Mouse (Mus musculus) embryonic fibroblast, embryonic 13.5 days (primary cell): ENCODE results near the gene Tecr. TPM values are rescaled to one million over a fixed set of nuclear protein-coding genes. Genes with fewer than 3 reads are reported as not detected.
"Not testable (repeated sequence)": the region's sequence is repeated elsewhere in the genome, so short reads cannot be mapped to it uniquely, and the experiment has no call there.

Experiments
- H3K27ac ChIP-seq: 2 replicates; pipeline ENCODE4 v1.5.1; 2012; ENCODE audit warnings: low read length, control low read depth, inconsistent platforms; ENCODE audit not compliant: insufficient read depth
- H3K4me1 ChIP-seq: 2 replicates; pipeline ENCODE4 v1.6.1; 2011; ENCODE audit warnings: low read length; ENCODE audit not compliant: control insufficient read depth, insufficient read depth
- H3K4me3 ChIP-seq: 2 replicates; pipeline ENCODE4 v1.5.1; 2011; ENCODE audit warnings: mild to moderate bottlenecking, control low read depth, low read length; ENCODE audit not compliant: insufficient read depth
- CTCF ChIP-seq: IDR thresholded peaks from 2 replicates; pipeline ENCODE4 v1.5.1; 2011; ENCODE audit warnings: mild to moderate bottlenecking, control low read depth, low read length, moderate library complexity, borderline replicate concordance; ENCODE audit not compliant: insufficient read depth
- POLR2A ChIP-seq: IDR thresholded peaks from 2 replicates; pipeline ENCODE4 v1.6.1; 2011; ENCODE audit warnings: low read depth, mild to moderate bottlenecking, control low read depth, low read length, moderate library complexity
- polyA plus RNA-seq: library from polyadenylated mRNA; stranded (reverse); fragments of >200 nt; gene quantifications from 2 replicates; pipeline ENCODE4 v1.2.4, GENCODE M21; 2011; ENCODE audit warnings: low read depth; ENCODE audit not compliant: missing spikeins, insufficient read length

The Tecr gene
- polyA plus RNA-seq, 1 experiment = 210 TPM

DNA sequence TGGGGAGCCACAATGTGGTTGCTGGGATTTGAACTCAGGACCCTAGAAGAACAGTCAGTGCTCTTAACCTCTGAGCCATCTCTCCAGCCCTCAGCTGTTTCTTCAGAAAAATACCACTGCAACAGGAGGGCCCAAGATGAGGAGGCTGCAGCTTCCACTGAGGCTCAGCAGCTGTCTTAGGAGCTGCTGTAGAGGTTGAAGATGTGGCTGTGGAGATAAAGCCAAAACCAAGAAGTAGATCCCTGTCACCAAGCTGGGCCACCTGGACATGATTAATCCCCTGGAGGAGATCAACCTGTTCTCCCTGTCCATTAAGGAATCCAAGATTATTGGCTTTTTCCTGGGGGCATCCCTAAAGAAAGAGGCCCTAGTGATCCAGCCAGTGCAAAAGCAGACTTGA lies 8.0 kb downstream of the Tecr start:
- no peak overlapping the region for H3K4me3 ChIP-seq
- no peak overlapping the region for H3K27ac ChIP-seq
- peaks cover 10% of the 10 kb centered on the region; the same call in 1 of the 2 replicates for H3K4me1 ChIP-seq

DNA sequence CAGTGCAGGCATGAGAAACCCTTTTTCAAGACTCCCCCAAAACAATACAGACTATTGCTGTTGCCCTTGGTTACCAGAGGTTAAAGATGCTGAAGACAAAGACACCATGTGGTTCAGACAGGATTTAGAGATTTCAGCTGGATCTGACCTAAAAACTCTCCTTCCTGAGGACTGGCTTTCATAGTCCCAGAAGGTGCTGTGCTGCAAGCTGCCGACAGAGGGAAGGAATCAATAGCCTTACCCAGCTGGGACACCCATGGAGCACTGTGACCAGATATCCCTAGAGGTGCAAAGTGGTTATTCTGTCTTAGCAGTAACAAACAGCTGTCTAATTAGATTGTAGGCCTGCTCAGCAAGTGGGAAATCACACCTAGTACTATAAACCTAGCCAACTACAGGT lies 9.6 kb downstream of the Tecr start:
- TF ChIP-seq POLR2A = no peak
- Histone ChIP-seq H3K27ac (no peak overlapping the region), H3K4me3 (no peak overlapping the region), H3K4me1 (peaks cover 10% of the 10 kb centered on the region; the same call in 1 of the 2 replicates)

More for the DNA sequence above, 8.0 kb downstream of the Tecr start:
- no peak for TF ChIP-seq POLR2A
- TF ChIP-seq CTCF = no peak

DNA sequence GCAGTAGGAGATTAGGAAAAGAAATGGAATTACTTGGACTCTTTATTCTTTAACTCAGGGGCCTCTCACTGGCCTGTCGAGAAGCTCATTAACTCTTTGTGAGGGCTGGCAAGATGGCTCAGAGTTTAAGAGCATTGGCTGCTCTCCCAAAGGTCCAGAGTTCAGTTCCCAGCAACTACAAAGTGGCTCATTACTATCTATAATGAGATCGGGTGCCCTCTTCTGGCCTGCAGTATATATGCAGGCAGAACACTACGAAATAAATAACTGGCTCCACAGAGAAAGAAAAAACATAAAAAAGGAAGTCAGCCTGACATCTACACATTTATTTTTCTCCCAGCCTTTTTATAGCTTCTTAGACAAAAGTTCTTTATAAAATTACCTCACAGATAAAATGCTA lies 11.4 kb downstream of the Tecr start:
- H3K27ac ChIP-seq = no peak overlapping the region
- H3K4me3 ChIP-seq = no peak overlapping the region
- no peaks in the 10 kb centered on the region; the same call in 1 of the 2 replicates for H3K4me1 ChIP-seq
- TF ChIP-seq POLR2A (no peak), CTCF (no peak)

DNA sequence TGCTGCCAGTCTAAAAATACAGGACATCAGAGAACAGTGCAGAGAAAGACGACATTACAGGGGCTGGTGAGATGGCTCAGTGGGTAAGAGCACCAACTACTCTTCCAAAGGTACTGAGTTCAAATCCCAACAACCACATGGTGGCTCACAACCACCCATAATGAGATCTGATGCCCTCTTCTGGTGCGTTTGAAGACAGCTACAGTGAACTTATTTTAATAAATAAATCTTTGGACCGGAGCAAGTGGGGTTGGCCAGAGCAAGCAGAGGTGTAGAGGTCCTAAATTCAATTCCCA lies 12.8 kb downstream of the Tecr start:
- peak overlapping the region; percentile 35 for H3K4me3 ChIP-seq
- not testable (repeated sequence) for H3K4me1 ChIP-seq
- peak overlapping the region; percentile 66 for H3K27ac ChIP-seq

DNA sequence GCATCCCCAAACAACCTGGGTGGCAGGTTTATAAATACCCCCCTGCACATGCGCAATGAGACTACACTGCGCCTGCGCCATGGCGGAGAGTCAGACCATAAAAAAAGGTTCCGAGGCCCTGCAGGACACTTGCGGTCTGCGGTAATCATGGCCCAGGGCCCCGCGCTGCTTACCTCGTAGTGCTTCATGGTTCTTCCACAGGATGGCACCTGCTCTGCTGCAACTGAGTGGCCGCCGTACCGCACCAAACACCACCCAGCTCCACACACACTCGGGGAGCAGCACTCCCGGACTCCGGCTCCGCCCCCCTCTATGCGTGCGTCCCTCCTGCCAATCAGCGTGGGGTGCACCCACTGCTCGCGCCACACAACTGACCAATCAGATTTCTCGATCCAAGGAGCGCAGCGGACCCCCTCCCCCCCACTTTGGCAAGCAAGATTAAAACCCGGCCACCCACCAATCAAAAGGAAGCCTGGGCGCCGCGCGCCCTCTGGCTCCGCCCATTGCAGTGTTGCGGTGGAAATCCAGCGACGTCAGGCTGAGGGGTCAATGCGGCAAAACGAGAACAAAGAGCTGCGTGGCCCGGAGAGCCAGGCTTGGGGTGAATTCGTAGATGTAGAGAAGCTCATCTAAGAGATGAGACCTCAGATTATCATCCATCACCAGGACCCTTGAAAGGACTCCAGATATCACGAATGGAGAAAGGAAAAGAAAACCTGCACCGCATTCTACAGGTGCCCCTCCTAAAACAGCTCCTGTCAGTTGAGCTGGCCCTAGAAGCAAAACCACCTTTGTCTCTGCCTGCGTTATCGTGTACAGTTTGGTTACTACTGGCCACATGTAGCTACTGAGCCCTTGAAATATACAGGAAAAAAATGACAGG lies 13.4 kb downstream of the Tecr start:
- peak overlapping the region; percentile 88 for H3K4me3 ChIP-seq
- no peaks in the 10 kb centered on the region; the same call in 1 of the 2 replicates for H3K4me1 ChIP-seq
- peak overlapping the region; percentile 66 for H3K27ac ChIP-seq
- peak; percentile 88 for TF ChIP-seq POLR2A
- TF ChIP-seq CTCF = no peak

DNA sequence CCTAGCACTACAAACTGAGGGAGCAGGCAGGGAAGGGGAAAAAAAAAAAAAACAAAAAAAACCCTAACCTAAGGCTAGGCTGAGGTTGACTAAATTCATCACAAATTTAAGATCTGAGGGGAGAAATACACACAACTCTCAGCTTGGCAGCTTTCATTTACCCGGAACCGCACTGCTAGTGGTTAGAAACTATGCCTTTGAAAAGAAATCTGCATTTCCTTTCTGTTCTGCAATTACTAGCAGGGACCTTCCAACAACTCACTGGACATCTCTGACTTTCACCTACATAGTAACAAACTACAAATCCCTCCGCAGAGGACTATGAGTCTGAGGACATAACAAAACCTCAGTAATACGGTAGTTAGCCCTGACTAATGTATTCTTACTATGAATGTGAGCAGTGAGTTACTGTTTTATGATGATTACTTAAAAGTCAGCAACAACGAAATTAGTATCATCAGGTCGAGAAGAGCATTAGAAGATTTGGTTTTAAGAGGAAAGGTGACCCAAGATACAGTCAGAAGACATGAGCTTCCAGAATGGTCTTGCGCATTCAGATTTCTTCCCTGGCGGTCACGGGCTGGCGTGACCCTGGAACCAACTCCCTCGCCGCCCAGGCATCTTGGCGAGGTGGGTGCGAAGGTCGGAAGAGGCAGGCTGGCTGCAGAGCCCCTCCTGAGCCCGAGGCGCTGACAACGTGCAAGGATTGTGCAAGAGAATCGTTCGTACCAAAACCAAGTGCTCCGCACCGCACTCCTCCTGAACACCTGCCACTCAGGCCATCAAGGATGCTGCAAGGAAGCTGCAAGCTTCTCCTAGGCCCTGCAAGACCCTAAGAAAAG lies 14.2 kb downstream of the Tecr start:
- H3K4me1 ChIP-seq = no peaks in the 10 kb centered on the region; the same call in 1 of the 2 replicates
- no peak for TF ChIP-seq CTCF
- TF ChIP-seq POLR2A = no peak
- peak overlapping the region; percentile 88 for H3K4me3 ChIP-seq
- no peak overlapping the region for H3K27ac ChIP-seq

DNA sequence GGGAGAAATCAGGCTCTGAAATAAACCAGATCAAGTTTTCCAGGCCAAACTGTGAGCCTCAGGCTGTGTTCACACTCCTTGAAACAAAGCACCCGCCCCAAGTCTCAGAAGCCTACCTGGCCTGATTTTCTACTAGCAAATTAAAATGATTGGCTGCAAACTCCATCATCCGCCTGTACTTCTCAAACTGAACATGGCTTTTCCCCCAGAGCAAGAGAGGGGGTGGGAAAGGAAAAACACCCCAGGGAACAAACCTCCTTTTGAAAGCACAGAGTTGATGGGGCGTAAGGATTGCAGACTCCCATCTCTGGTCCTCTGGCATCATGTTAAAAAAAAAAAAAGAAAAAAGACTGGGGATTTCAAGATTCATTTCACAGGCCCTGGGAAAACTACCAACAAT lies 15.1 kb downstream of the Tecr start:
- TF ChIP-seq CTCF (no peak), POLR2A (no peak)
- no peaks in the 10 kb centered on the region; the same call in 1 of the 2 replicates for H3K4me1 ChIP-seq
- no peak overlapping the region for H3K27ac ChIP-seq
- peak overlapping the region; percentile 35 for H3K4me3 ChIP-seq

DNA sequence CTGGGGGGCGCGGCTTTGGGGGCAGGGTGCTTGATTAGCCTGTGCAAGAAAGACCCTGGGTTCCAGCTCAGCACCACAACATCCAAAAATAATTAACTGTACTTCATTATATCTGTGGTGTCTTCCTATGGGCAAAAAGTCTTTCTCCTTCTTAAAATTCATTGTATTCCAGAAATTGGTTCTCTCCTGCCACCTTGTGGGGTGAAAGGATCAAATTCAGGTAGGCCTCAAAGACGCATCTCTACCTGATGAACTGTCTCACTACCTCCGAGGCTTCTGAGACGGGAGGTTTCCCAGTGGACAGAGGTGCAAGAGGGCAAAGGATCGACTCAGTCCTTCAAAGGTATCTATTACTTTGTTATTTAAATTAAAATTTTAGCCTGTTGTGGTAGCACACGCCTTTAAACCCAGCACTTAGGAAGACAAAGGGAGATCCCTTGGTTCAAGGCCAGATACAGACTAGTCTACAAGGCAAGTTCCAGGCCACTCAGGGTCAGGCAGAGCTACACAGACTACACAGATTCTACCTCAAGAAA lies 17.2 kb downstream of the Tecr start:
- H3K4me1 ChIP-seq = no peaks in the 10 kb centered on the region; the same call in 1 of the 2 replicates
- H3K4me3 ChIP-seq = no peak overlapping the region
- H3K27ac ChIP-seq = no peak overlapping the region
- no peak for TF ChIP-seq POLR2A
- TF ChIP-seq CTCF = no peak

DNA sequence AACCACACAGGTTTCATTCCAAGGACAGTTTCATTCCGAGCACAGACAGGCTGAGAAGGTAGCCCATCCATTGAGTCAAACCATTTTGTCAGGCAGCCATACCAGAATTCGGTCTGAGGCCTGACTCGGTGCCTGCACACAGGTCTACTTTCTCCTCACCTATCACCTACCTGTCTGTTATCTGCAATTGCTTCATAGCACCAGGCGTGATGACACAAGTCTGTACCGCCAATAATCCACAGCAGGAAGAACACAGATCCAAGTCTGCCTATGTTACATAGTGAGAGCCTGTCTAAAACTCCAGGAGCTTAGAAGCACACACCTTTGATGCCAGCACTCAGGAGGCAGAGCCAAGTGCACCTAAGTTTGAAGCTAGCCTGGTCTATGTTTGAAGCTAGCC lies 18.9 kb downstream of the Tecr start:
- no peak overlapping the region for H3K4me3 ChIP-seq
- no peak overlapping the region for H3K27ac ChIP-seq
- TF ChIP-seq CTCF (no peak), POLR2A (no peak)
- H3K4me1 ChIP-seq = no peaks in the 10 kb centered on the region; the same call in 1 of the 2 replicates

DNA sequence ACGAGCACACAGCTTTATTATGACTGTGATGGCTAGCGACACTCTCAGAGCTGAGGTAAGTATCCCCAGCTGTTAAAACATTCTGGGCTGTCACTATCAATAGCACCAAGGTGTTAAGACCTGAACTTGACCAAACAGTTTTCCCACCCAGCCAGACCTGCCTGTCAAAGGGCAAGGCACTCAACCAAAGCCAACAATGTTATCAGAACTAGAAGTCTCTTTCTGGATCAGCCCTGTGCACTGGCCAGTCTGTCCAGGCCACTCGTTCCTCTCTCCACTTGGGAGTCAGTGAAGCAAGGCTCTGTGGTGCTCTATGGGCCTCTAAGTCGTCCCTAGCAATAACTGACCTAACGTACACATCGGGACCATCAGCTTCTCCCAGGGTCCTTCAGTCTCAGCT lies 20.1 kb downstream of the Tecr start:
- Histone ChIP-seq H3K4me3 (no peak overlapping the region), H3K27ac (no peak overlapping the region), H3K4me1 (no peaks in the 10 kb centered on the region; the same call in 1 of the 2 replicates)
- TF ChIP-seq CTCF (no peak), POLR2A (no peak)

DNA sequence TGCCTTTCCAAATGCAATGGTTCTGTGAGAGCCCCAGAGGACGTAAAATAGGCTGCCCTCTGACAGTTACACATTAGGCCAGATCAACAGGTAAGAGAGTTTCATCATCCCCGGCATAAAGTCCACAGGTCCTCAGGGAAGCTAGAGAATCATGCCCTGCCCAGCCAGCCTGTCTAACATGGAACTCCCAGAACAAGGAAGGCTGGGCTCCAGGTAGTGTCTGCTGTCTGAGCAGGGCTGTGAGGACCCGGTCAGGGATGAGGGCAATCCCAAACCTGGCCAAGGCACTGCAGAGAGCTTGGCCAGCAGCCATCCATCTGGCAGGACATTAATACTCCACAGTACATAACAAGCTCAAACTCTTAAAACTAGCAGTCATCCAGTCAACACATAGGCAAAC lies 22.4 kb downstream of the Tecr start:
- no peak for TF ChIP-seq CTCF
- TF ChIP-seq POLR2A = no peak
- no peak overlapping the region for H3K4me3 ChIP-seq
- no peaks in the 10 kb centered on the region for H3K4me1 ChIP-seq
- no peak overlapping the region for H3K27ac ChIP-seq
